Mouse (Mus musculus) lung, postnatal 36 days (tissue): ENCODE results near the gene Hsd3b1.
"Not testable (repeated sequence)": the region's sequence is repeated elsewhere in the genome, so short reads cannot be mapped to it uniquely, and the experiment has no call there.

ENCODE experiments used
- DNase-seq: peaks from one replicate; pipeline ENCODE4 v3.0.0; 2022; ENCODE audit warnings: mixed read lengths

Gene Hsd3b1

DNA sequence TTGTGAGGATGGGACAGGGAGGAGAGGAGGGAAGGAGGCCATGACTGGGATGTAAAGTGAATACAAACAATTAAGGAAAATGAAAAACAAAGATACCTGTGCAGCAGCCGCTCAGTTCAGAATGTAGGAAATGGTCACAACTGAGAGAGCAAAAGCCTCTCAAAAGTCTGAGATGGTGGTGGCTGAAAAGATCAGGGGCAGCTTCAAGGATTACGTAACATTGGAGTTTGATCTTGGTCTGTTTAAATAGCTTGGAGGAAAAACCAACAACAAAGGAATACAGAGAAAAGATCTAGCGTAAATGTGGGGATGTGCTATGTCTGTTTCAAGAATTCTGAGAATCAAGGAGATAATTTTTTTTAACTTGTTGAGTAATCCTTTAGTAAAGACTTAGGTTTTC is at the start of gene Hsd3b1:
Gene Hsd3b1 (minus strand): TSS at position 219 of the 400 bp plus-strand sequence.
- DNase-seq, result no peak

DNA sequence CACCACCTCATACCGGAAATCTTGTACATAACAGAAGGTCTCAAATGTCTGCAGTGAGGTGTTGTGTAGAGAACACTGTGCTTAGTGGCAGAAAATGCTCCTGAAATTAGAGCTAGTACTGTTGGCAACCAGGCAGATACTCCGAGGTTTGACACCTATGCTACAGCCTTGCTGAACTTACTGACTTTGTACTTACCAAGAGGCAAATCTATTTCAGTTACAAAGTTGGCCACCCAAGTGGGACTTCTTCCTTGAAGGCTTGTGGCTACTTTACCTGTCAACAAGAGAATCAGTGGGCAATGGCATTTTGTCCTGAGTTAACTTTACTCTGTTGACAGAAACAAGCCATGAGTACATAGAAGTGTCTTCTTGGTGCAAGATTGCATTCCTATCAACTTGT is 38.0 kb upstream of the Hsd3b1 start:
- no peak for DNase-seq

DNA sequence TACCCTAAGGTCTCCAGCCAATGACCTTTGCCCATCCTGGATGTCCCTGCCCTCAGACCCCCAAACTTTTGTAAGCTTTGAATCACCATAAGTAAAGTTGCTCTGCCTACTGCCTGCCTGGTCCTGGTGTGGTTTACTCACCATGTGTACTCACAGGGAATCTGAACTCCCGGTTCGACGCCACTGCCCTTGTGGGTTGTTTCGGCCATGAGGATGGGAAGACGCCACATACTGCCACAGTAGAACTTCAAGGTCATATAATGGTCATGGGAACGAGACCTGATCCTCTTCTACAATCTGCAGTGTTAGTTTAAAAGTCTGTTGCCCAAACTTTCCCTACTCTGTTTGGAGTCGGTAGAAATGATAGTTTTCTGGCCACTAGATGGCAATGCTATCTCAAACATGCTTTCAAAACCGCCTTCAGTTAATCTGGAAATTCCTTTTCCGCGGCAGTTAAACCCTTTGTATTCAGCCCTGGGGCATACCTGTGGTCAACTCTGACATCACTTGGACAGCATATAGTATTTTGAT is 35.5 kb upstream of the Hsd3b1 start:
- DNase-seq, result no peak

DNA sequence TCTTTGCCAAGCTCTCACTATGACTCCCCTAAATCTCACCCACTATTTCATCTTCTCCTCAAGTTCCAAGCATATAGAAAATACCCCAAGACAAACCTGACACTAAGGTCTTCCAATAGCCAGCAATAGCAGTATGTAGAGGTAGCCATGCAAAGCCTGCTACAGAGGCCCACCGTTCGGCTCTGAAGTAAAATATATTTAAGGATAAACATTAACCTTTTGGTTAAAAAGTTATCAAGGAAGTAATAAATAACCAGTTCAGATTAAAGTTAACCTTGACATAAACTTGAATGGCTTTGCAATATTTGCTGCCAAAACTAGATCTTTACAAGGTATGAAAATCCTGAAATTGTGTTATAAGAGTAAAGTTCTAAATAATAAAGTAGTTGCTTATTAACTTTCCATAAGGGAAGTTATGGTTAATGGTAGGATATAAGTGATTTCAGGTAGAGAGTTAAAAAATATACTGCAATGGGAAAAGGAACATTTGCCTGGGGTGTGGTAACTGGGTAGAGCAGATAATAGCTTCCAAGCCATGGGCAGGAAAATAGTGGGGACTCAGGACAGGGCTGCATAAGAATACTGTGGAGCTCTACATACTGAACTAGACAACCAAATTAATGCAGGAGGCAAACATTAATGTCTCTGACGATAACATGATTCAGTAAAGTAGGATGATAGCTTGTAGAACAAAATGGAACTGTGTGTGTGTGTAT is 33.6 kb upstream of the Hsd3b1 start, which contains the start of gene Hao2:
Gene Hao2 (minus strand): TSS at position 183 of the 716 bp plus-strand sequence.
- DNase-seq, result no peak

DNA sequence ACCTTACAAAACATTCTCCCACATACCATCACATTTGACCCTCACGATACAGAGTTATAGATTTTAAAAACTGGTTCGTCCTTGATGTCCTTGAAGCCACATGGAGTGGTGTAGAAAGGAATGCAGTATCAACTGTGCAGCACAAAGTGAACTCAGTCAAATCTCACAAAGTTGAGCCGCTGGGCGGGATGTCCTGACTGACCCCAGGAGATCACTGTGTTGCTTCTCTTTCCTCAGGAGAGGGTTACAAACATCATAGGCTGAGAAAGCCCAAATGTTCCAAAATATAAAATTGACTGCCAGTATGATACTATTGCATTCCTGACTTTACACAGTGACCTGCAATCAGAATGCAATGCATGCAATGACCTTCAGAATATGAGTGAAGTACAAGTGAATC is 30.8 kb upstream of the Hsd3b1 start:
- DNase-seq, result no peak

DNA sequence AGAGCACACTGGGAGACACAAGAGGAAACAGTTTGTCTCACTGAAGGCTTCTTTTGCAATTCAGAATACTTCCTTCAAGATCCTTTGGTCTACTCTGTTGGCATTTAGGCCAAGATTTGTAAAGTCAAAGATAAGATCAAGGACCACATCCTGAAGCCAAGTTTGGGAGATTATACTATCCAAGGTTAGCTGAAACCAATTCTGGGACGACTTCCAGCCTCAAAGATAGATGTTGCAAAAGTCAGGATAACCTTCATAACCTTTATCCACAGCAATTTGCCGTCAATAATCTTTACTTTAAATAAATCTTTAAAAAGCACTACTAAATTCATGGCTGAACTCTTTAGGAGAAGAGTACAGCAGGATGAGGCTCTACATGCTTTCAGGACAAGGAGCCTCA is 28.6 kb upstream of the Hsd3b1 start:
- DNase-seq, result no peak

DNA sequence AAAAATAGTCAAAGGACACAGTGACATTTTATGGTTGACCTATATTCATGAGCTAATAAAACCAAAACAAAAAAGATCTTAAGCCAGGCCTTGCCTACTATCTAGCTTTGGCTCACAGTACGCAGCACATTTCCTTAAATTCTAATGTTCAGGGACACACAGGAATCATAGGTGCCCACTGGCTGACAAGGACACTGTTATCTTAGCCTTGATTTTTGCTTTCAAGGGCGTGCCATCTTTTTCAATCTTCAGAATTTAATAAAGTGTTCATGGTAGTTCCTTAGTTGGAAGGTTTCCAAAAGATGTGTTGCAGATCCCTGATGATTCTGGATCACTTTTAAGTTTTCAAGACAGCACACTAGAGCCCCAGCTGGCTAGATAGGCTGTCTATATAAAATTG is 21.2 kb upstream of the Hsd3b1 start:
- DNase-seq, result no peak

DNA sequence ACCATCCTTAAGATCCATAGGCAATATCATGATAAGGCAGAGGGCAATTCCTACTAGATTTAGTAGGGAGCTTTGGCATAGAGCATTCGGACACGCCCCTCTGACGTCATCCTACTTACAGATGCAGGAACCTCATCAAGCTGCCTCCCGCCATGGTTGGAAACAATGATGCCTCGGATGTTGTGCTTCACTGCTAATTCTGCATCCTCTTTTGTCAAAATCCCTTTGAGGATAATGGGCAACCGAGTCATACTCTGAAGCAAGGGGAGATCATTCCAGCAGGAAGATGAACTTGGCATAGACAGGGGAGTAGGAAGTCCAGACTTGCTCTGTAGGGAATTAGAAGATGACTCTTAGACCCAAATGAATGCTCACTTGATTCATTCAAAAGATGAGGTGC is 20.6 kb upstream of the Hsd3b1 start:
- no peak for DNase-seq

DNA sequence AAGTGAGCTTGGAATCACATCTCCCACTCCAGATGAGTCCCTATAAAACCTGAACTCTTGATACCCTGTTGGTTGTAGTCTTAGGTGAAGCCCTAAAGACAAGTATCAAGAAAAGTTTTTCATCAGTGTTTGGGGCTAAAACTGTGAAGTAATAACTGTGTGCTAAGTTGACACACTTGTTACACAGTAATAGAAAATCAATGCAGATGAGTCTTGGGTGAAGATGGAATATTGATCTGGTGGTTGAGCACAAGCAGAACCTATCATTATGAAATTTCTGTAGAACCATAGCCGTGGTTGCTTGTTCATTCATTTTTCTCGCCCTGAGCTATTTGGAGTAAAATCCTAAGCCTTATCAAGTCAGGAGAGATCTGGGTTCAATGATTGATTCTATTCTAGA is 8.6 kb upstream of the Hsd3b1 start:
- DNase-seq, result no peak

DNA sequence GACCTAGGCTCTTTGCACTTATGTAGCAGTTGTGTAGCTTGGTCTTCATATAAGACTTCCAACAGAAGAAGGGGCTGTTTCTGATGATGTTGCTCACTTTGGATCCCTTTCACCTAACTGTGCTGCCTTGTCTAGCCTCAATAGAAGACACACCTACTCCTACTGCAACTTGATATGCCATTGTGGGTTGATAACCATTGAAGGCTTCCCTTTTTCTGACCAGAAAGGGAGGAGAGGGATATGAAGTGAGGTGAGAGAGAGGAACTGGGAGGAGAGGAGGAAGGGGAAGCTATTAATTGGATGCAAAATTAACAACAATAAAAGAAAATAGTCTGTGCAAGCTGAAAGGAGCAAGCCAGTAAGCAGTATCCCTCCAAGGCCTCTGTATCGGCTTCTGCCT is 3.2 kb upstream of the Hsd3b1 start:
- DNase-seq, result no peak

DNA sequence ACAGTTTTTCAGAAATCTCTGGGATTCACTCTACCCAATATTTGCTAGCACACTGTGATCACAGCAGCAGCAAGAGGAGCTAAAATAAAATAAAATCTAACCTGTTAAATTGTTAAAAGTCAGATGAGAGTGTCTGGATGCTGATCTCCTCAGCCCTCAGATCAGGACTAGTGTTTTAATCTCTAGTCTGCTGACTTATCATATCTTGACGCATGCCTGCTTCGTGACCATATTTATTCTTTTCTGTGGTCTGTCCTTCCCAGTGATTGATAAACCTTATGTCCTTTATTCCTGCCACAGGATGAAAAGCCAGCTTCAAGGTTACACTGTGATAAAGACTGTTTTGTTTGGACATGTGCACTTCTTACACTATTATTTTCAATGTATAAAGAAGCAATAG is 1.5 kb downstream of the Hsd3b1 start:
- DNase-seq, result no peak

DNA sequence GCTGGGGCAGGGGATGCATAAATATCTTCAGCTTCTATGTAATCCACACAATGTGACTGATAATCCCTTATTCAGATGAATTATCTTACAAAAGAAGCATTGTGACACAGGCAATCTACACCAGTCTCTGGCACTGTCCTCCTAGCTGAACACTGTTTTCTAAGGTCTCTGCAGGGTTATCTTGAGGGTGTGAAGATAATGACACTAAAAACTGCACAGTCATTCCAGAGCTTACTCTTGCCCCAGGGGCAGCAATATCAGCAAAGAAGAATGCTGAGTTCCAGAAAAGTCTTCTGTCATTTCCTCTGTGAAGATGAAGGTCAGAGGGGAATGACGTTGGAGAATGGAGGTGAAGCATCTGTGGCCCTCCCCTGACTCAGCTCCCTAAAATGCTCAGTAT is 2.7 kb downstream of the Hsd3b1 start:
- no peak for DNase-seq

DNA sequence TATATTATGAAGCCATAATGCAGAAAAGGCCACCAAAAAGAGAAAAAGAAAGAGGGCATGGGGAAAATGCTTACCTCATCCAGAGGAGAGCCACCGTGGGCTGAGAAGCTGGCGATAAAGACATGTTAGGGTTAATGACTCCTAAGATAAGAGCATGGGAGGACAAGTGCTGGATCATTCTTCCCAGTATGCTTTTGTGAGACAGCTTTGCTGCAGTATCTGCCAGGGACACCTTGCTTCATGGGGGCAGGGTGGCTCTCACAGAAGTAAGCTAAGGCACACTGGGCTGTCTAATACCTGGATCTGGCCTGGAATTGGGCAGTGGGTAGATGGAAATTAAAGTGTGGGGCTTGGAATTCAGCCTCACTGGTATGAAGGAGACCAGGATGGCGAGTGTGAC is 4.4 kb downstream of the Hsd3b1 start:
- DNase-seq, result no peak

DNA sequence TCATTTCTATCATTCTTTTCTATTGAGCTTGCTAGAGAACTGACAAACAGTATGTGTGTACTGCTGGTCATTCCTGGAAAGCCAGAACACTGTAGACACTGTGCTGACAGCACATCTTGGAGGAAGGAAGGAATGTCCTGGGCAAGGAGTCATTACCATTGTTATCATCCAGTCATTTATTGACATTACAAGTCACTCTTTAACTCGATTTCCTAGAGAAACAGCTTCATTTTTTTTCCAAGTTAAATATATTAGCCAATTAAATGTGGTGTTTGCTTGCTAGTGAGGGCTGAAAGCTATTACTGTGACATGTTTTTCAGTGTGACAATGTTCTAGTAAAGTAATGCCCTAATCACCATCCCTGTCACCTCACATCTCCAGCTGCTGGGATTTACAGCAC is 5.9 kb downstream of the Hsd3b1 start:
- no peak for DNase-seq

DNA sequence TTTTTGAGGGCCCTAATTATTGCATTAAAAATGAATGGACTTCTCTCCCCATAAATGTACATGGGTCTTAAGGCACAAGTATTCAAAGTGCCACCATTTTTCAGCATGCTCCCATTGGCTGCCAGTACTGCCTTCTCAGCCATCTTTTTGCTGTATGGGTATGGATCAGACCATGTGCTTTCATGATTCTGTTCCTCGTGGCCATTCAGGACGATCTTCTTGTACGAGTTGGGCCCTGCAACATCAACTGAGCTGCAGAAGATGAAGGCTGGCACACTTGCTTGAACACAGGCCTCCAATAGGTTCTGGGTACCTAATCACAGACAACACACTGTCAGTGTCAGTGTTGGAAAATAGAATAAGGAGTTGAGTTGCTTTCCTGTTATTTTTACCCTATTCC is 6.5 kb downstream of the Hsd3b1 start:
- no peak for DNase-seq

DNA sequence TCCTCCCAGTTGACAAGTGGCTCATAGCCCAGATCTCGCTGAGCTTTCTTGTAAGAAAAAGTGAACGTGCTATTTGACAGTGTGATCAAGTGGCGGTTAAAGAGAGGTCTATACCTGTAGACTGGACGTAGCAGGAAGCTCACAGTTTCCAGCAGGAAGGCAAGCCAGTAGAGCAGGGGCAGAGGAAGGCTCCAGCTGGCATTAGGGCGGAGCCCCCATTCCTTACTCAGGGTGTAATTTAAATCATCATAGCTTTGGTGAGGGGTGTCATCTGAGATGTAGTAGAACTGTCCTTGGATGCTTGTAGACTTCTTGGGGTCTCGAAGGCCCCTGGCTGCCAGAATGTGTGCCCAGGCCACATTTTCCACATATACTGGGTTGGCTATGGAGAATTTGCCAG is 7.0 kb downstream of the Hsd3b1 start:
- DNase-seq, result no peak

DNA sequence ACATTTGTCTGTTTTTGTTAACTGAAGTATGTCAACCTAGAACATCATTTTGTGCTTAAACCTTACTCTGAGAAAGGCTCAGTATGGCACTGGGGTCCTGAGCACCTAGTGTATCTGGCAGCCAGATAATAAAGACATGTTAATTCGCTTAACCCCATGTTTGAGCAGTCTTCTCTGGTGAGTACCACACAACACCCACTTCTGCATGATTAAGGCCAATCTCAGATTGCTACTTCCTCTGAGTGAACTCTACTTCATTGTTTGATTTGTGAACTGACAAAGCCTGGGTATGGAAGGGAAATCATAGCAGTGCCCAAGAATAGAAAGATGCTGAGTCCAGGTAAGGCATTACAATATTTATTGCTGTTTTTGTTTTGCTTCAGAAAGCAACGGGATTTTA is 7.7 kb downstream of the Hsd3b1 start:
- DNase-seq, result no peak

DNA sequence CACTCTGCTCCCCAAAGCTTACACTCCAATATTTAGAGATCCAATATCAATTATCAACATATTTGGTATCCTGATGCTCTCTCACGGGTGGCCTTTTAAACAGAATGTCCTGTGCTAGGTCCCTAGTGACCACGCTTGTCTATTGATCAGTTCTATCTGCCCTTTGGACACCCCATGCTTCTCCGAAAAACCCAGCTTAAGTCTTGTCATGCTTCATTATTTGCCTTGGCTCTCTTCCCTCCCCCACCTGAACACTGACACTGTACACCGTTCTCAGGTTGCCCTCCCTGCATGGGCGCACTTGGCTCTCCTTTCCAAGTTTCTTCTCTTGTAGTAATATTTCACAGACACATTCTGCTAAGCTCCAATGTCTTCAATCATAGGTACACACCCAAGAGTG is 9.3 kb downstream of the Hsd3b1 start:
- no peak for DNase-seq

DNA sequence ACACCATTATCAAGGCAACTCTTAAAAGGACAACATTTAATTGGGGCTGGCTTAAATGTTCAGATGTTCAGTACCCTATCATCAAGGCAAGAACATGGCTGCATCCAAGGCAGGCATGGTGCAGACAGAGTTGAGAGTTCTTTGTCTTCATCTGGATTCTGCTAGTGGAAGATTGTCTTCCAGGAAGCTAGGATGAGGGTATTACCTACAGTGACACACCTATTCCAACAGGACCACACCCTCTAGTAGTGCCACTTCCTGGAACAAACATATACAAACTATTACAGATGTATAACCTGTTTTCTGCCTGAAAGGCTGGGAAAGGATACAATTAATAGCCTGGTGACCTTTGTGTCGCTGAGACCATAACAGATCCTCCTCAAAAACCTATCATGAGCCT is 10.7 kb downstream of the Hsd3b1 start:
- no peak for DNase-seq

DNA sequence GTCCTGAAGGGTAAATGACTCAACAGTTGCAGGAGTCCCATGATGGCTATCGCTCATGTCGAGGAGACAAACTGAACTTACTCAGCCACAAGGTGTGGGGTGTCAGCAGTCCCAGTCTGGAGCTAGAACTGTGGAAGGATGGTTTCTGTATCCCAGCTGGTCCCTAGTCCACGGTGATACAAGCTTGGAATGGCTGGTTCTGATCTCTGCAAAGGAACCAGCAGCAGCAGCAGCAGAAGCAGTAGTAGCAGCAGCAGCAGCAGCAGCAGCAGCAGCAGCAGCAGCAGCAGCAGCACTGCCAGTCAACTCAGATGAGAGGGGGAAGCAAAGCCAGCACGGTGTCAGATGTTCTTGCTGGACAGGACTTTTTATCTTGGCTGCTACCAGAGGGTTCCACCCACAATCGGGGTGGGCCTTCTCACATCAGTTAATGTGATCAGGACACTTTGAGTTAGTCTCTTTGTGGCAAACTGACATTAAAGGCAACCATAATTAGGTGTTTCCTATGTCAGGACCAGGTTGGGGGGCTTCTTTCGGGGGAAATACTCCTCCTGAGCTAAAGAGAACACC is 45.4 kb downstream of the Hsd3b1 start, which contains the start of gene Hsd3b6:
Gene Hsd3b6 (minus strand): TSS at position 343 of the 570 bp plus-strand sequence.
- no peak for DNase-seq

DNA sequence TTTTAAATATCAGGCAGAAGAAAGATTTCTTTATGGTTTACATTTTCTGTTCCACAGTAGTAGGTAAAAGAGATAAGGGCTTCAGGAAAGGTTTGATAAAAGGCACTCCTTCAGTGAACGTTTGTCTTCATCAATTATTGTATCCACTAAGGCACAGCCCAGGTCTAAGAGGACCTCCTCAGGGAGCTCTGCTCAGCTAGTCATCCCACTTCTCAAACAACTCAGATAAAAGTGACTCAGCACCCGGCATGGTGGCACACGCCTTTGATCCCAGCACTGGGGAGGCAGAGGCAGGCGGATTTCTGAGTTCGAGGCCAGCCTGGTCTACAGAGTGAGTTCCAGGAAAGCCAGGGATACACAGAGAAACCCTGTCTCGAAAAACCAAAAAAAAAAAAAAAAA is 46.9 kb downstream of the Hsd3b1 start:
- DNase-seq, result not testable (repeated sequence)

DNA sequence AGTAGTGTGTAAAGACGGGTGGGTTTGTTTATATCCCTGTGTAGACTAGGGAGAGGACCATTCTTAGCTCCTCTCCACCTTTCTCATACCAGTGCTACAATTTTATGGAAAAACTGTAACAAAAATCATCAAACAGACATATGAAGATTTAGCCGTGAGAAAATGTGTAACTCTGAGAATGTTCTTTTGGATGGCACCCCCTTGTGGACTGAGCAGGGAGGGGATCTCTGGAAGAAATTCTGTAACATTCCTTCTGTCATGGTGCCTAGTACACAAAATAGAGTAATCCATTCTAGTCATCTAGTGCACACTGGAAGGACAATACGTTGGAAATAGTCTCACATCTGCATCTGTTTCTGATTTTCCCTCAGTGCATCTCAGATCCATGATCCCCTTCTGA is 54.6 kb downstream of the Hsd3b1 start:
- DNase-seq, result not testable (repeated sequence)
